Mouse (Mus musculus) forebrain, embryonic 11.5 days (tissue): ENCODE measurements around the gene Pheta2. TPM values are rescaled to one million over a fixed set of nuclear protein-coding genes. Genes with fewer than 3 reads are reported as not detected.

Experiments used
- microRNA-seq: library from miRNA; unstranded; fragments of <30 nt; microRNA quantifications from one replicate; pipeline ENCODE4, GENCODE M21; 2016; ENCODE audit not compliant: insufficient number of aligned reads
- polyA plus RNA-seq: library from polyadenylated mRNA; unstranded; fragments of >200 nt; fragmentation: Nextera tagmentation; extraction: Ambion mirVana; gene quantifications from 2 replicates; pipeline ENCODE4 v1.2.1, GENCODE M21; 2014

Pheta2 gene
- polyA plus RNA-seq, 1 experiment from 2014 or later = 5.0 TPM

Small RNA genes lying within 50 kb of the gene (microRNA-seq; reads per million reads assigned to microRNA genes)
- not detected for gene Mir7684

Other genes starting within 250 kb of the Pheta2 start
- 23.6 and 25.5 TPM in 2 replicates for gene Ccdc134, start 211.0 kb upstream of the Pheta2 start, polyA plus RNA-seq
- 209 and 216 TPM in 2 replicates for gene Srebf2, start 191.8 kb upstream of the Pheta2 start, polyA plus RNA-seq
- gene Shisa8, start 126.1 kb upstream of the Pheta2 start, polyA plus RNA-seq = 0.87 and 1.2 TPM in 2 replicates
- 0.35 and 0.64 TPM in 2 replicates for gene Tnfrsf13c, start 114.6 kb upstream of the Pheta2 start, polyA plus RNA-seq
- gene Cenpm, start 94.2 kb upstream of the Pheta2 start, polyA plus RNA-seq = 91.6 and 100 TPM in 2 replicates
- gene 1500009C09Rik, start 86.5 kb upstream of the Pheta2 start, polyA plus RNA-seq = 2.2 and 2.4 TPM in 2 replicates
- 157 and 162 TPM in 2 replicates for gene Sept3, start 64.0 kb upstream of the Pheta2 start, polyA plus RNA-seq
- gene Wbp2nl, start 40.0 kb upstream of the Pheta2 start, polyA plus RNA-seq = 0.19 TPM in 1 of 2 replicates, not detected in the other
- gene Naga, start within 50 bp of the Pheta2 start, polyA plus RNA-seq = 23.5 and 24.9 TPM in 2 replicates
- gene Smdt1, start within 50 bp of the Pheta2 start, polyA plus RNA-seq = 236 and 244 TPM in 2 replicates
- 251 and 275 TPM in 2 replicates for gene Ndufa6, start 15.4 kb downstream of the Pheta2 start, polyA plus RNA-seq
- gene Cyp2d22, start 41.3 kb downstream of the Pheta2 start, polyA plus RNA-seq = 2.5 and 3.6 TPM in 2 replicates
- not detected in 2 replicates for gene Cyp2d11, start 55.1 kb downstream of the Pheta2 start, polyA plus RNA-seq
- not detected in 2 replicates for gene Cyp2d10, start 68.3 kb downstream of the Pheta2 start, polyA plus RNA-seq
- gene Cyp2d9, start 94.5 kb downstream of the Pheta2 start, polyA plus RNA-seq = not detected in 2 replicates
- gene Cyp2d12, start 216.1 kb downstream of the Pheta2 start, polyA plus RNA-seq = not detected in 2 replicates